Mouse (Mus musculus) ES-E14 (cell line): ENCODE data around the gene Etfb. TPM values are rescaled to one million over a fixed set of nuclear protein-coding genes. Genes with fewer than 3 reads are reported as not detected.
A peak's percentile ranks its signal among the peaks of the same experiment; 100 is the strongest.

Experiments used
- DNase-seq: peaks from one replicate; pipeline ENCODE4 v3.0.0-alpha.2; 2013; ENCODE audit warnings: low read depth, low spot score
- H3K27ac ChIP-seq: 2 replicates; pipeline ENCODE4 v1.5.1; 2012; ENCODE audit warnings: low read depth, mild to moderate bottlenecking, low read length, moderate library complexity, mixed read lengths; ENCODE audit not compliant: poor library complexity, insufficient read depth, severe bottlenecking
- H3K36me3 ChIP-seq: 2 replicates; pipeline ENCODE4 v1.6.1; 2012; ENCODE audit warnings: mild to moderate bottlenecking, low read length, moderate library complexity, mixed read lengths; ENCODE audit not compliant: control insufficient read depth, poor library complexity, insufficient read depth, severe bottlenecking
- H3K4me1 ChIP-seq, 2 experiments: fragments of 150-350 bp in 1 of 2; sonication (generic) in 1 of 2; 2 replicates each; pipeline ENCODE4 v1.6.1; 2012; ENCODE audit warnings: low read length in 2 of 2, mild to moderate bottlenecking in 1 of 2, mixed read lengths in 1 of 2; ENCODE audit not compliant: control insufficient read depth in 2 of 2, insufficient read depth in 2 of 2, poor library complexity in 1 of 2
- H3K4me3 ChIP-seq, 2 experiments: fragments of 150-350 bp in 1 of 2; sonication (generic) in 1 of 2; 2 replicates each; pipeline ENCODE4 v1.5.1; 2012; ENCODE audit warnings: low read length in 2 of 2, low read depth in 1 of 2, mild to moderate bottlenecking in 1 of 2, mixed read lengths in 1 of 2; ENCODE audit not compliant: insufficient read depth in 1 of 2, poor library complexity in 1 of 2, severe bottlenecking in 1 of 2
- H3K9ac ChIP-seq: 2 replicates; pipeline ENCODE4 v1.6.1; 2012; ENCODE audit warnings: low read depth, mild to moderate bottlenecking, low read length, mixed read lengths; ENCODE audit not compliant: poor library complexity, insufficient read depth, severe bottlenecking
- H3K9me3 ChIP-seq: fragments of 150-350 bp; sonication (generic); 2 replicates; pipeline ENCODE4 v1.6.1; 2012; ENCODE audit warnings: low read depth, mild to moderate bottlenecking, low read length; ENCODE audit not compliant: control insufficient read depth, insufficient read depth
- CHD2 ChIP-seq: IDR thresholded peaks from 2 replicates; pipeline ENCODE4 v1.6.1; 2014; ENCODE audit warnings: mild to moderate bottlenecking, low read depth, low read length, inconsistent platforms
- HCFC1 ChIP-seq: IDR thresholded peaks from 2 replicates; pipeline ENCODE4 v1.6.1; 2012; ENCODE audit warnings: low read length, inconsistent platforms, borderline replicate concordance; ENCODE audit not compliant: insufficient read depth
- MAFK ChIP-seq: IDR thresholded peaks from 2 replicates; pipeline ENCODE4 v1.6.1; 2014; ENCODE audit warnings: mild to moderate bottlenecking, low read depth, low read length, inconsistent platforms; ENCODE audit not compliant: insufficient read depth
- ZC3H11A ChIP-seq: IDR thresholded peaks from 2 replicates; pipeline ENCODE4 v1.6.1; 2012; ENCODE audit warnings: low read depth, mild to moderate bottlenecking, inconsistent platforms, low read length, borderline replicate concordance
- ZNF384 ChIP-seq: IDR thresholded peaks from 2 replicates; pipeline ENCODE4 v1.6.1; 2012; ENCODE audit warnings: low read depth, low read length, inconsistent platforms
- in situ Hi-C, 2 experiments: fragments of 600-800 bp; cut with MboI; formaldehyde crosslinking; loops; one replicate each; pipeline ENCODE4 v1.15.1; 2025; ENCODE audit warnings: low sequenced_read_pairs in 2 of 2, inconsistent platforms in 1 of 2; ENCODE audit not compliant: unreplicated experiment in 2 of 2
- total RNA-seq: library from RNA; depleted of rRNA; stranded (reverse); fragments of 300-350 nt; gene quantifications from 2 replicates; pipeline ENCODE4 v1.2.3, GENCODE M21; 2012

Gene Etfb
- total RNA-seq, 1 experiment: 126 TPM

GRCm38 (mm10) chr7:43443126-43443916 lies 562 bp upstream of the Etfb start:
- peak overlapping the region; percentile 67 to 85 for H3K4me3 ChIP-seq
- in situ Hi-C loops: no loop called here
- DNase-seq: peak; percentile 56
- peak overlapping the region; percentile 64 for H3K9ac ChIP-seq
- no peaks in the 10 kb centered on the region for H3K36me3 ChIP-seq
- H3K4me1 ChIP-seq: peaks cover 0 to 6% of the 10 kb centered on the region in 2 experiments; a peak in 3 of 4 replicates
- TF ChIP-seq ZC3H11A (no peak), MAFK (no peak), ZNF384 (no peak), CHD2 (no peak), HCFC1 (no peak)
- no peaks in the 10 kb centered on the region for H3K9me3 ChIP-seq
- peak overlapping the region; percentile 46; the same call in 1 of the 2 replicates for H3K27ac ChIP-seq

GRCm38 (mm10) chr7:43447801-43448200 lies 3.9 kb downstream of the Etfb start:
- H3K4me1 ChIP-seq: peaks cover 0 to 2% of the 10 kb centered on the region in 2 experiments; a peak in 2 of 4 replicates
- no peak for DNase-seq
- H3K27ac ChIP-seq: no peak overlapping the region
- no peak overlapping the region for H3K4me3 ChIP-seq
- in situ Hi-C loops: no loop called here
- no peaks in the 10 kb centered on the region for H3K9me3 ChIP-seq
- no peaks in the 10 kb centered on the region for H3K36me3 ChIP-seq
- TF ChIP-seq CHD2 (no peak), ZNF384 (no peak), HCFC1 (no peak), MAFK (no peak), ZC3H11A (no peak)
- H3K9ac ChIP-seq: no peak overlapping the region

- in situ Hi-C loops: no loop called here
- H3K4me3 ChIP-seq: no peak overlapping the region
- DNase-seq: no peak
These were observed 4.4 kb downstream of the Etfb start for GRCm38 (mm10) chr7:43448246-43448645.

GRCm38 (mm10) chr7:43449811-43450210 lies 5.9 kb downstream of the Etfb start:
- H3K4me1 ChIP-seq: peaks cover 0 to 2% of the 10 kb centered on the region in 2 experiments; a peak in 2 of 4 replicates
- H3K27ac ChIP-seq: no peak overlapping the region

More at GRCm38 (mm10) chr7:43448246-43448645, 4.4 kb downstream of the Etfb start:
- TF ChIP-seq HCFC1: no peak
- TF ChIP-seq ZNF384: no peak
- Histone ChIP-seq H3K4me1 (peaks cover 0 to 2% of the 10 kb centered on the region in 2 experiments; a peak in 2 of 4 replicates), H3K27ac (no peak overlapping the region), H3K9me3 (no peaks in the 10 kb centered on the region), H3K9ac (no peak overlapping the region), H3K36me3 (no peaks in the 10 kb centered on the region)

More at GRCm38 (mm10) chr7:43449811-43450210, 5.9 kb downstream of the Etfb start:
- TF ChIP-seq MAFK: no peak
- TF ChIP-seq ZC3H11A: no peak
- no peak for TF ChIP-seq CHD2
- TF ChIP-seq HCFC1: no peak
- no peak for TF ChIP-seq ZNF384
- no peak for DNase-seq
- Histone ChIP-seq H3K36me3 (peaks cover 8% of the 10 kb centered on the region; the same call in 1 of the 2 replicates), H3K4me3 (no peak overlapping the region), H3K9ac (no peak overlapping the region), H3K9me3 (no peaks in the 10 kb centered on the region)
- in situ Hi-C loops: no loop called here
